Mouse (Mus musculus): ENCODE measurements around the gene Spo11. TPM values are rescaled to one million over a fixed set of nuclear protein-coding genes. Genes with fewer than 3 reads are reported as not detected.

The Spo11 gene
- polyA plus RNA-seq, 1 experiment: 0.54 TPM

DNA sequence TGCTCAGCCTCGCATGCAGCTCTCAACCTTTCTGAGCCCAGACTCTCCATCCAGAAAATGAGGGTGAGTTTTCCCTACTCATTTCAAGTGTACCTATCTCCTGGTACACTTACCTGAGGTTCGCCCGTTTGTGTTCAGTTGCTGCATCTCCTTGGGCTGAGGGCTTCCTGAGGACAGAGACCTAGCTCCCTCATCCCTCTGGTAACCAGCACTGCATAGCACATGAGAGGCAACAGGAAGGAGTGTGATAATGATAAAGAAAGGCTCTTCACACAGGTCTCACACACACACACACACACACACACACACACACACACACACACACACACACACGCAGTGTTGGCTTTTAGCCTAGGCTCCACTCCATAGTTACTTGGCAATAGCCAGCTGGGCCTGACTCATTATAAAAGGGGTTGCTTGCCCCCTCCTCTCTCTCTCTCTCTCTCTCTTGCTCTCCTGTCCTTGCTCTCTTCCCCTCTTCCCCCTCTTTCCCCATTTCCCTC lies 682 bp downstream of the Spo11 start:
- no peaks in the 10 kb centered on the region; the same call in 1 of the 2 replicates for H3K27me3 ChIP-seq (ENCODE audit: control insufficient read depth, insufficient read depth, low read length, poor library complexity, severe bottlenecking)
- peaks cover 5% of the 10 kb centered on the region for H3K4me1 ChIP-seq (ENCODE audit: control insufficient read depth, insufficient read depth, low read length)
- no peak overlapping the region for H3K27ac ChIP-seq (ENCODE audit: insufficient read depth, low read length)
- no peak overlapping the region for H3K9ac ChIP-seq (ENCODE audit: low read depth, poor library complexity, severe bottlenecking)
- no peak overlapping the region for H3K4me3 ChIP-seq (ENCODE audit: low read depth, low read length)
- no peaks in the 10 kb centered on the region for H3K36me3 ChIP-seq (ENCODE audit: control insufficient read depth, insufficient read depth, low read length, poor library complexity, severe bottlenecking)
- no peaks in the 10 kb centered on the region for H3K9me3 ChIP-seq (replicated peaks; ENCODE audit: control insufficient read depth, insufficient read depth, low read length, poor library complexity, severe bottlenecking)
- no peak for TF ChIP-seq EP300 (IDR thresholded peaks at IDR 0.05; ENCODE audit: insufficient read depth, low read depth, low read length)
- no peak for TF ChIP-seq POLR2A (IDR thresholded peaks at IDR 0.05; ENCODE audit: insufficient read depth, low read length)
- TF ChIP-seq CTCF (IDR thresholded peaks at IDR 0.05; ENCODE audit: low read depth, low read length): no peak

DNA sequence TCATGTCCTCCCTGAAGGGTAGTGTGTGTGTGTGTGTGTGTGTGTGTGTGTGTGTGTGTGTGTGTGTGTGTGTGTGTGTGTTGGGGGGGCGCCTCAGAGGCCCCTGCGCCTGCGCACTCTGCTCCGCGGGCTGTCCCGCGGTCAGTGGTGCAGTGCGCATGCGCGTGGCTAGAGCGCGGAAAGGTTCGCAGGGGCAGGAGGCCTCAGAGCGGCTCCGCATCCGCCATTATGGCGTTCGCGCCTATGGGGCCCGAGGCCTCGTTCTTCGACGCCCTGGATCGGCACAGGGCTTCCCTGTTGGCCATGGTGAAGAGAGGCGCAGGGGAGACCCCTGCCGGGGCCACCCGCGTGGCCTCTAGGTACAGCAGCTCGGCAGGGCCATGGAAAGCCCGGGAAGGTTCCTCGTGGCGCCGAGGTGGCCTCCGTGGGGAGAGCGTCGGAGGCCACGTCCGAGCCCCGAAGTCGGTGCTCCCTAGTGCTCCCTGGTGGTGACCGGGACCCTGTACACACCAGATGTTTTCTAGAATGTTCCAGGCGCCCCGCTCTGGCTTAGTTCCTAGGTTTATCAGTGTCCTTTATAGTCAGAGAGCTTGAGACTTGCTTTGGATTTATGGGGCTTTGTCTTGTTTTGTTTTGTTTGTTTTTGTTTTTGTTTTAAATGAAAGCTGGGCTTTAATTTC lies 2.3 kb downstream of the Spo11 start:
- H3K4me3 ChIP-seq (ENCODE audit: low read depth, low read length): no peak overlapping the region
- H3K4me1 ChIP-seq (ENCODE audit: control insufficient read depth, insufficient read depth, low read length): no peaks in the 10 kb centered on the region
- H3K27ac ChIP-seq (ENCODE audit: insufficient read depth, low read length): no peak overlapping the region
- H3K27me3 ChIP-seq (ENCODE audit: control insufficient read depth, insufficient read depth, low read length, poor library complexity, severe bottlenecking): no peaks in the 10 kb centered on the region; the same call in 1 of the 2 replicates
- H3K36me3 ChIP-seq (ENCODE audit: control insufficient read depth, insufficient read depth, low read length, poor library complexity, severe bottlenecking): no peaks in the 10 kb centered on the region
- H3K9me3 ChIP-seq (replicated peaks; ENCODE audit: control insufficient read depth, insufficient read depth, low read length, poor library complexity, severe bottlenecking): no peaks in the 10 kb centered on the region
- H3K9ac ChIP-seq (ENCODE audit: low read depth, poor library complexity, severe bottlenecking): no peak overlapping the region
- no peak for TF ChIP-seq EP300 (IDR thresholded peaks at IDR 0.05; ENCODE audit: insufficient read depth, low read depth, low read length)
- peak; percentile 30 for TF ChIP-seq CTCF (IDR thresholded peaks at IDR 0.05; ENCODE audit: low read depth, low read length)

DNA sequence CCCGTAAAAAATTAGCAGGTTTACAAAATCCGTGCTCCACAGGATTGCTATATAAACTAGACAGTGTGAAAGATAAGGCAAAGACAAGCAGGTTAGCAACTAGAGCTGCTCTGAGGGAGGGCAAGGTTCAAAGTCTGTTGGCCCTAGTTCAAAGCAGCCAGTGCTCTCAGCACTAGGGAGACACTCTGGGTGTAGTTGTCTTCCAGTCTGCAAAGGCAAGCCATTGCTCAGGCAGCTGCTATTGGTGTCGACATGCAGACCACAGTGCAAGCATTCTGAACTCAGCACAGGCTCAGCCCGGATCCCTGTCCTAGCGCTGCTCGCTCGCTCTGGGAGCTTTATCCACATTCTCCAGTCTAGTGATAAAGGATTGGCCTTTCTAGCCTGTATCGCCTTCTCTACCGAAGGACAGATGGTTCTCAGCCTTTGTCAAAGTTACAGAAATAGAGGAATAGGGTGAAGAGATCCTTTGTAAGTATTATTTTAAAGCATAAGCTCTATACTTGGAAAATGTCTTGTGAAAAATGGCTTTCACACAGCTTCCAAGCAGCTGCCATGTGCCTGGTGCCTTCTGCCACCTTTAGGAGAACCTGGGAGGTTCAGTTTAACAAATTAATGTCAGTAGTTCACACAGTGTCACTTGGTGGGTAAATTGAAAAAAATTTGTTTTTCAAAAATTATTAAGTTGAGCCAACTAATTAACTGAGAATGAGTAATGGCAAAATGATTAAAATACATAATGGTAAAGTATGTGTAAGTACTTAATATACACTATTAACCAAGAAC lies 5.5 kb downstream of the Spo11 start:
- Histone ChIP-seq H3K4me3 (ENCODE audit: low read depth, low read length) (no peak overlapping the region), H3K9me3 (replicated peaks; ENCODE audit: control insufficient read depth, insufficient read depth, low read length, poor library complexity, severe bottlenecking) (no peaks in the 10 kb centered on the region), H3K9ac (ENCODE audit: low read depth, poor library complexity, severe bottlenecking) (no peak overlapping the region), H3K27ac (ENCODE audit: insufficient read depth, low read length) (no peak overlapping the region), H3K4me1 (ENCODE audit: control insufficient read depth, insufficient read depth, low read length) (no peaks in the 10 kb centered on the region), H3K36me3 (ENCODE audit: control insufficient read depth, insufficient read depth, low read length, poor library complexity, severe bottlenecking) (no peaks in the 10 kb centered on the region), H3K27me3 (ENCODE audit: control insufficient read depth, insufficient read depth, low read length, poor library complexity, severe bottlenecking) (no peaks in the 10 kb centered on the region; the same call in 1 of the 2 replicates)
- no peak for TF ChIP-seq CTCF (IDR thresholded peaks at IDR 0.05; ENCODE audit: low read depth, low read length)
- TF ChIP-seq EP300 (IDR thresholded peaks at IDR 0.05; ENCODE audit: insufficient read depth, low read depth, low read length): no peak
- no peak for TF ChIP-seq POLR2A (IDR thresholded peaks at IDR 0.05; ENCODE audit: insufficient read depth, low read length)

DNA sequence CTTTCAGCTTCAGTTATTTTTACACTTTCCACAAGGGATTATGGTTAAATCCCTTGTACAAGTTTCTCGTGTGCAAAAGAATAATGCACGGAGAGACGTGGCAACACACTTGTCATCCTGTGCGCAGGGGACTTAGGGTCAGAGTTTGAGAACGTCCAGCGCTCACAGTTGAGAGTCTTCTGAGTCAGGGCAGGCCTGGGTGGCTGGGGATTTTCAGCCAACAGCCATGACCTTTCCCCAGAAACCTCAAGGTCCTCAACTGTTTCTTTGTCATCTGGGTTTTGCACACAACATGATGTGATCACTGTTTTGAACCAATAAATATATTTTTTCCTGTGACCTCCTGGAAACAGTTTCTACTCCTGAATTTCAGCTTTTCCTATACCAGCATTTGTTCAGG lies 12.7 kb downstream of the Spo11 start:
- Histone ChIP-seq H3K9ac (ENCODE audit: low read depth, poor library complexity, severe bottlenecking) (no peak overlapping the region), H3K4me3 (ENCODE audit: low read depth, low read length) (no peak overlapping the region), H3K27ac (ENCODE audit: insufficient read depth, low read length) (no peak overlapping the region), H3K27me3 (ENCODE audit: control insufficient read depth, insufficient read depth, low read length, poor library complexity, severe bottlenecking) (no peaks in the 10 kb centered on the region), H3K9me3 (replicated peaks; ENCODE audit: control insufficient read depth, insufficient read depth, low read length, poor library complexity, severe bottlenecking) (no peaks in the 10 kb centered on the region), H3K36me3 (ENCODE audit: control insufficient read depth, insufficient read depth, low read length, poor library complexity, severe bottlenecking) (no peaks in the 10 kb centered on the region), H3K4me1 (ENCODE audit: control insufficient read depth, insufficient read depth, low read length) (no peaks in the 10 kb centered on the region)
- TF ChIP-seq CTCF (IDR thresholded peaks at IDR 0.05; ENCODE audit: low read depth, low read length) (no peak), POLR2A (IDR thresholded peaks at IDR 0.05; ENCODE audit: insufficient read depth, low read length) (no peak), EP300 (IDR thresholded peaks at IDR 0.05; ENCODE audit: insufficient read depth, low read depth, low read length) (no peak)

DNA sequence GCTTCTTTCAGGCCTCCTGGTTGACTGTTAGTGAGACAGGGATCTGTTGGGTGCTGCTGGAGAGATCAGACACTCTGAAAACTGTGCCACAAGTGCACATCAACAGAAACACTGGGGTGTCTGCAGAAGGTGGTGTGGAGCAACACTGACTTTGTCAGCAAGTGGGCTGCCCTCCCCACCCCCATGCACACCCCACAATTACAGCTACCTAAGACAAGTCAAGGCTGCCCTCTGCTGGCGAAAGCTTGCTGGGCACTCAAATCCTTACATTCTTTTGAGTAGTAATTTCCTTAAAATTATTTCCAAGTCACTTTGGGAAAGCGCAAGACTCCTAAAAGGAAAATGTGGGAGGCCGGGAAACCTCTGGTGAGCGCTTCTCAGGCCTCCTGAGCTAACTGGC lies 18.7 kb downstream of the Spo11 start:
- Histone ChIP-seq H3K4me3 (ENCODE audit: low read depth, low read length) (no peak overlapping the region), H3K36me3 (ENCODE audit: control insufficient read depth, insufficient read depth, low read length, poor library complexity, severe bottlenecking) (no peaks in the 10 kb centered on the region)
- no peak for TF ChIP-seq EP300 (IDR thresholded peaks at IDR 0.05; ENCODE audit: insufficient read depth, low read depth, low read length)
- no peak for TF ChIP-seq POLR2A (IDR thresholded peaks at IDR 0.05; ENCODE audit: insufficient read depth, low read length)
- peak; percentile 71 for TF ChIP-seq CTCF (IDR thresholded peaks at IDR 0.05; ENCODE audit: low read depth, low read length)

DNA sequence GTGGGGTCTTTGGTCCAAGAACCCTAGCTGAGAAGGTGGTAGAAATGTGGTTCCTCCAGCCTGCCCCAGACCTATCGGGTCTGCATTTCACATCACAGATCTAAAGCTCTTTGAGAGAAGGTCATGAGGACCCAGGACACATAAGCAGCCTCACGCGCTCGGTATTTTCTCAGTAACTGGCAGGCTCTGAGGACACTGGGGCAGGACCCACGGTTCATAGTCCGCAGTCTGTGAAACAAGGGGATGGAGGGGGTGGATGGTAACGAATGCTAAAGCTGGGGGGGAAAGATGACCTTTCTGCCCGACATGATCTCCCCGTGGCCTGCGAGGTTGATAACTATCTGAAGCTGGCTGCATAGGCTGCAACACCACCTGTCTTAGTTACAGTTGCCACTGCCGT lies 20.2 kb downstream of the Spo11 start:
- Histone ChIP-seq H3K4me3 (ENCODE audit: low read depth, low read length) (no peak overlapping the region), H3K27me3 (ENCODE audit: control insufficient read depth, insufficient read depth, low read length, poor library complexity, severe bottlenecking) (no peaks in the 10 kb centered on the region), H3K9me3 (replicated peaks; ENCODE audit: control insufficient read depth, insufficient read depth, low read length, poor library complexity, severe bottlenecking) (no peaks in the 10 kb centered on the region), H3K27ac (ENCODE audit: insufficient read depth, low read length) (no peak overlapping the region), H3K4me1 (ENCODE audit: control insufficient read depth, insufficient read depth, low read length) (no peaks in the 10 kb centered on the region), H3K9ac (ENCODE audit: low read depth, poor library complexity, severe bottlenecking) (no peak overlapping the region), H3K36me3 (ENCODE audit: control insufficient read depth, insufficient read depth, low read length, poor library complexity, severe bottlenecking) (peaks cover 2% of the 10 kb centered on the region)
- no peak for TF ChIP-seq POLR2A (IDR thresholded peaks at IDR 0.05; ENCODE audit: insufficient read depth, low read length)
- TF ChIP-seq EP300 (IDR thresholded peaks at IDR 0.05; ENCODE audit: insufficient read depth, low read depth, low read length): no peak
- TF ChIP-seq CTCF (IDR thresholded peaks at IDR 0.05; ENCODE audit: low read depth, low read length): no peak

More for the DNA sequence above, 18.7 kb downstream of the Spo11 start:
- Histone ChIP-seq H3K9ac (ENCODE audit: low read depth, poor library complexity, severe bottlenecking) (no peak overlapping the region), H3K27ac (ENCODE audit: insufficient read depth, low read length) (no peak overlapping the region), H3K27me3 (ENCODE audit: control insufficient read depth, insufficient read depth, low read length, poor library complexity, severe bottlenecking) (no peaks in the 10 kb centered on the region), H3K4me1 (ENCODE audit: control insufficient read depth, insufficient read depth, low read length) (no peaks in the 10 kb centered on the region), H3K9me3 (replicated peaks; ENCODE audit: control insufficient read depth, insufficient read depth, low read length, poor library complexity, severe bottlenecking) (no peaks in the 10 kb centered on the region)

Measured in ES-Bruce4 (cell line).